Mouse (Mus musculus) adipocyte (in vitro differentiated cells): ENCODE measurements around the gene St3gal6.
"Not testable (repeated sequence)": the region's sequence is repeated elsewhere in the genome, so short reads cannot be mapped to it uniquely, and the experiment has no call there.

Experiments
- DNase-seq: peaks from one replicate; pipeline ENCODE4 v3.0.0-alpha.2; 2016; ENCODE audit warnings: low spot score

St3gal6 gene

GRCm38 (mm10) chr16:58475544-58476154 lies 48.4 kb downstream of the St3gal6 start:
- DNase-seq, result peak; percentile 21

- DNase-seq, result peak; percentile 10
Measured at GRCm38 (mm10) chr16:58474875-58475274, 49.2 kb downstream of the St3gal6 start.

GRCm38 (mm10) chr16:58470841-58471240 lies 53.2 kb downstream of the St3gal6 start:
- DNase-seq, result no peak

- no peak for DNase-seq
Measured at GRCm38 (mm10) chr16:58470061-58470460, 54.0 kb downstream of the St3gal6 start.

GRCm38 (mm10) chr16:58465412-58465811 lies 58.6 kb downstream of the St3gal6 start:
- no peak for DNase-seq

DNA sequence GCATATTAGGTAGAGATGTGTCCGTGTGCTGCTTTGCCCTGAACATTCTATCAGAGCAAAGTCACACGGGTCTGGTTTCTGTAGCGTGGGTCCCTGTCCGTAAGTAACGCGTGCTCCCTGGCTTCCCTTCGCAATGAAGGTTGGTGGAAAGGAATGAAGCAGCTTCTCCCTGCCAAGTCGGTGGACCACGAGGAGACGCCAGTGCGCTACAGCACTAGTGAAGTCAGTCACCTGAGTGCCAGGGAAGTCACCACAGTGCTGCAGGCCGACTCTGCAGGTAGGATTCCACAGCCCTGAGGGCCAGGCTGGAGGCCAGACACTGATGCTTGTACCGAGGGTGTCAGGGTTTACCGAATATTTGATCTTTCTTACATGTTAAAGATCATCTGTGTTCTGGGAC lies 60.0 kb downstream of the St3gal6 start:
- DNase-seq, result no peak

DNA sequence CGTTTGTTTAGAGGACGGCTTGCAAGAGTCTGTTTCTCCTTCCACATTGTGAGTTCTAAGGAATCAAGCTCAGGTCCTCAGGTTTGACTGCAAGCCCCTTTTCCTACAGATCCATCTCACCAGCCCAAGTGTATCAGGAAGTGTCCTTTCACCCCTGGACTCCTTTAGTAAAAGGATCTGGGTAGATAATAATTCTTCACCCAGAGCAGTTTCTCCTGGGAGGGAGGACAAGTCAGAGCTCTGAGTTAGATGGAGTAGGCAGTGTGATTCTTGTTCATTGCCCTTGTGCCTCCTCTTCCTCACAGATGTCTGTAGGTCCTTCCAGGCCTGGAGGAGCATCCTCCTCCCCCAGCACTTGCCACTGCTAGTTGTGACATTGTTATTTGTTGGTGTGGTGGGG lies 61.5 kb downstream of the St3gal6 start:
- DNase-seq, result no peak

GRCm38 (mm10) chr16:58461856-58462518 lies 62.1 kb downstream of the St3gal6 start:
- DNase-seq, result no peak

GRCm38 (mm10) chr16:58460386-58460785 lies 63.7 kb downstream of the St3gal6 start:
- no peak for DNase-seq

GRCm38 (mm10) chr16:58459966-58460365 lies 64.1 kb downstream of the St3gal6 start:
- DNase-seq, result not testable (repeated sequence)

DNA sequence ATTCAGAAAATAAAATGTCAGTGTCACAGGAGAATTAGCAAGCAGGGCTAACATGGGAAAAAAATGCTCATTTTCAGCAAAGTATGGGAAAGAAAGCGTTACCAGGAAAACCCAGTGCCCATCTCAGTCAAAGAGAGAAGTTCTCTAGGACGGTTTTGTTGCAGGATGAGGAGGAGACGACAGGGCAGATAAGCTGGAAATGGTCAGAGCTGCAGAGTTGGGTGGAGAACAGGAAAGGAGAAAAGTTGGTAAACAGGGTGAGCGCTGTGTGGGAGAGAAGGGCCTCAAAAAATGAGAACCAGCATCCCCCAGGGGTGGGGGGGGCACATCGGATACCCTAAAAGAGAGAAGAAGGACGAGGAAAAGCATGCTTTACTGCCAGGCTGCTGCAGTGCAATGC lies 67.1 kb downstream of the St3gal6 start:
- DNase-seq, result no peak

- DNase-seq, result no peak
Measured at GRCm38 (mm10) chr16:58456445-58456844, 67.6 kb downstream of the St3gal6 start.

- DNase-seq, result no peak
Measured at GRCm38 (mm10) chr16:58455118-58455517, 68.9 kb downstream of the St3gal6 start.

DNA sequence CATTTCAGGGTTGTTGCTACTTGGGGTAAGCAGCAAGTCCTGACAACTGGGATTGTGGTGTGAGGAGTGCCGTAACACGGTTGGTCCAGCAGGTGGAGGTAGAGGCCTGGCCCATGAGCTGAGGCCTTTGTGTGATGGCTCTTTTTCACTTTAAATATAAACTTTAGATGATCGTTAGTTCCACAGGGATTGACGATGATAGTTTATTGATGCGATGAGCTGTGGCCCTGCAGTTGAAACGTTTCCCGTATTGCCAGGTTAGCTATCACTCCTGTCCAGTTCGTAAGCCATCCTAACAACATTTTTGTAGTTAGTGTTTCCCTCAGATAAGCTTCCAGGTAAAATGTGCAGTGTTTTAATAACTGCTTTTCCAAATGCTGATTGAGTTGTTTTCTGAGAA lies 69.4 kb downstream of the St3gal6 start:
- DNase-seq, result peak; percentile 78

GRCm38 (mm10) chr16:58453820-58454219 lies 70.2 kb downstream of the St3gal6 start:
- DNase-seq, result no peak

GRCm38 (mm10) chr16:58453138-58453537 lies 70.9 kb downstream of the St3gal6 start:
- peak; percentile 86 for DNase-seq

DNA sequence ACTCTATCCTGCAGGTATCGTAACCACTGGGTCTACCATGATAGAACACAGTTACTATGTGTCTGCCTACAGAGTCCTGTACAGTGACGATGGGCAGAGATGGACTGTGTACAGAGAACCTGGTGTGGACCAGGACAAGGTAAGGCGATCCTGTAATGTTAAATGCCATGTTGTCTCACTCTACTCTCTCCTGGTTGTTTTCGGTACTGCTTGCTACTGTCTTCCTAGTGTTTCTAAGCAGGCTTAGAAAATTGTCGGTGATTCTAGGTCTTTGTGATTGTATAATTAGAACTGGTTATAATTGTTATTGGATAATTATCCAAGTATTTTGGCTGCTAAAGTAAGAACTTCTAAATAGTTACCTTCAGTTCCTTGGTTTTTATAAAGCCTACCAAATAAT lies 72.4 kb downstream of the St3gal6 start:
- no peak for DNase-seq

GRCm38 (mm10) chr16:58450648-58451047 lies 73.4 kb downstream of the St3gal6 start:
- DNase-seq, result no peak

- DNase-seq, result no peak
Measured at GRCm38 (mm10) chr16:58449073-58449472, 75.0 kb downstream of the St3gal6 start.

- DNase-seq, result no peak
Measured at GRCm38 (mm10) chr16:58446281-58447259, 77.5 kb downstream of the St3gal6 start.

DNA sequence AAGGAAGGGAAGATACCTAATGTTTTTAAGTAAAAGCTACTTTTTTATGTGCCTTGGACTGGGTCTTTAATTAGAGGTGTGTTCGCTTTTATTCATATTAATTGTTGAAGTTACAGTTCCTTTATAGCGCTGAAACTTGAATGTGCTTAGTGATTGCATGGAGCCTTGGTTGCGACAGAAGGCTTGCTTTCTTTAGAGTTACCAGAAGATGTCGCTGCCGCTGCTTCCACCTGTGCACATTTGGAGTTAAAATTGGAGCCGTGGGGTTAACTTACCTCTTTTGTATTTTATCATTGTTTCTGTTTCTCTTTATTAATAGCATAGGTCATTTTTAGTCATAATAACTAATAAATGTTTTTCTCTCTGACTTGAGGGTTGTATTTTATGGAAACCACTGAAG lies 79.3 kb downstream of the St3gal6 start:
- DNase-seq, result no peak

GRCm38 (mm10) chr16:58432384-58432783 lies 91.7 kb downstream of the St3gal6 start:
- peak; percentile 48 for DNase-seq

DNA sequence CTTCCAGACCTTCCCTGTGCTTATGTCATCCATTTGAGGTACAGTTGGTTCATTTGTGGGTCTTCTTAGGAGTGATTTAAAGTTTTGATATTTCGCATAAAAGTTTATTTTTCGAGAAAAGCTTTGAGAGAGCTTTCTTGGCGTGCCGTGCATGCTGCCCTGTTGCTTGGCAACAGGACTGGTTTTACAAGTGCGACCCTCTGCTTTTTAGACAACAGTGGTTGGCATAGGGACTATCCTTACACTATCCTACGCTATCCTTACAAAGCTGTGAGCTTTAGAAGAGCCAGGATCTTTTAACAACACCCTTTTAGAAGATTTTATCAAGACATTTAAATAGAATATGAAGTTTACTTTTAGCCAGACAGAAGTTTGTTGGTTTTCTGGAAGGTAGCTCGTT lies 93.8 kb downstream of the St3gal6 start:
- no peak for DNase-seq
